Mouse (Mus musculus) CH12.LX (cell line): ENCODE measurements at regions not wholly inside any gene's neighbourhood (a gene's known extent, or its start where the extent isn't known, plus 50 kb on each side); places are given as distances from the start of the nearest gene placed in this dataset.

Experiments
- DNase-seq: peaks from one replicate; pipeline ENCODE4 v3.0.0-alpha.2; 2013; ENCODE audit errors: extremely low read depth
- H3K27ac ChIP-seq: 2 replicates; pipeline ENCODE4 v1.5.1; 2012; ENCODE audit warnings: low read depth, mild to moderate bottlenecking, control low read depth, moderate library complexity; ENCODE audit not compliant: insufficient read depth
- H3K27me3 ChIP-seq: replicated peaks from 2 replicates; pipeline ENCODE3; 2012; ENCODE audit warnings: inconsistent platforms
- H3K36me3 ChIP-seq, 2 experiments: replicated peaks in 1 of 2; 2 replicates each; pipeline versions ENCODE3 to v1.6.1; 2012; ENCODE audit warnings: inconsistent platforms in 1 of 2, low read length in 1 of 2, mild to moderate bottlenecking in 1 of 2, mixed read lengths in 1 of 2, moderate library complexity in 1 of 2; ENCODE audit not compliant: control insufficient read depth in 1 of 2, insufficient read depth in 1 of 2
- H3K4me1 ChIP-seq, 2 experiments: 2 replicates each; pipeline ENCODE4 v1.6.1; 2012; ENCODE audit warnings: inconsistent platforms in 1 of 2, moderate library complexity in 1 of 2; ENCODE audit not compliant: insufficient read depth in 2 of 2, control insufficient read depth in 1 of 2
- H3K4me2 ChIP-seq: 2 replicates; pipeline ENCODE4 v1.6.1; 2012; ENCODE audit warnings: low read depth, mild to moderate bottlenecking, control low read depth; ENCODE audit not compliant: poor library complexity, insufficient read depth, severe bottlenecking
- H3K4me3 ChIP-seq, 3 experiments: fragments of 150-350 bp in 1 of 3; sonication (generic) in 1 of 3; replicated peaks in 1 of 3; 2 replicates each; pipeline versions ENCODE3 to v1.5.1; 2011 to 2012; ENCODE audit warnings: low read depth in 2 of 3, low read length in 2 of 3, mild to moderate bottlenecking in 2 of 3, moderate library complexity in 2 of 3, control low read depth in 1 of 3, improper control_type of control experiment in 1 of 3, inconsistent platforms in 1 of 3, mixed read lengths in 1 of 3; ENCODE audit not compliant: poor library complexity in 1 of 3
- H3K79me2 ChIP-seq: replicated peaks from 2 replicates; pipeline ENCODE4 v1.6.1; 2012; ENCODE audit warnings: mild to moderate bottlenecking, moderate library complexity; ENCODE audit not compliant: control insufficient read depth, poor library complexity, insufficient read depth, severe bottlenecking; ENCODE audit errors: extremely low read depth
- H3K9ac ChIP-seq: 2 replicates; pipeline ENCODE4 v1.6.1; 2012; ENCODE audit warnings: low read depth, mild to moderate bottlenecking, control low read depth, moderate library complexity; ENCODE audit not compliant: insufficient read depth
- H3K9me3 ChIP-seq: replicated peaks from 2 replicates; pipeline ENCODE3; 2012; ENCODE audit warnings: low read length, inconsistent platforms, mixed read lengths
- BHLHE40 ChIP-seq: IDR thresholded peaks from 2 replicates; pipeline ENCODE4 v1.6.1; 2011; ENCODE audit warnings: mild to moderate bottlenecking, low read depth, low read length, improper control_type of control experiment
- CHD1 ChIP-seq: IDR thresholded peaks from 2 replicates; pipeline ENCODE4 v1.6.1; 2012; ENCODE audit warnings: low read depth, low read length, improper control_type of control experiment, inconsistent platforms
- CHD2 ChIP-seq: IDR thresholded peaks from 2 replicates; pipeline ENCODE4 v1.6.1; 2011; ENCODE audit warnings: low read length, improper control_type of control experiment
- EP300 ChIP-seq: IDR thresholded peaks from 2 replicates; pipeline ENCODE4 v1.6.1; 2011; ENCODE audit warnings: low read length, improper control_type of control experiment
- ETS1 ChIP-seq: conservative IDR thresholded peaks from 2 replicates; pipeline ENCODE4 v1.6.1; 2012; ENCODE audit warnings: low read depth, mild to moderate bottlenecking, inconsistent platforms, low read length, improper control_type of control experiment, moderate library complexity
- IRF4 ChIP-seq: IDR thresholded peaks from 2 replicates; pipeline ENCODE4 v1.6.1; 2014; ENCODE audit warnings: low read depth, mild to moderate bottlenecking, inconsistent platforms, low read length, improper control_type of control experiment
- KAT2A ChIP-seq: IDR thresholded peaks from 2 replicates; pipeline ENCODE4 v1.6.1; 2012; ENCODE audit warnings: low read length, improper control_type of control experiment, inconsistent platforms; ENCODE audit not compliant: insufficient replicate concordance
- MAFK ChIP-seq: IDR thresholded peaks from 2 replicates; pipeline ENCODE4 v1.6.1; 2011; ENCODE audit warnings: low read length, improper control_type of control experiment; ENCODE audit not compliant: insufficient replicate concordance
- MXI1 ChIP-seq: IDR thresholded peaks from 2 replicates; pipeline ENCODE4 v1.6.1; 2011; ENCODE audit warnings: mild to moderate bottlenecking, low read depth, low read length, improper control_type of control experiment
- MYC ChIP-seq: IDR thresholded peaks from 2 replicates; pipeline ENCODE4 v1.6.1; 2011; ENCODE audit warnings: low read depth, mild to moderate bottlenecking, improper control_type of control experiment, low read length
- POLR2A ChIP-seq: IDR thresholded peaks from 2 replicates; pipeline ENCODE4 v1.6.1; 2011; ENCODE audit warnings: low read depth, mild to moderate bottlenecking, improper control_type of control experiment, low read length
- POLR2AphosphoS2 ChIP-seq: IDR thresholded peaks from 2 replicates; pipeline ENCODE4 v1.6.1; 2011; ENCODE audit warnings: low read depth, low read length, improper control_type of control experiment
- RCOR1 ChIP-seq: conservative IDR thresholded peaks from 2 replicates; pipeline ENCODE4 v1.6.1; 2012; ENCODE audit warnings: low read depth, mild to moderate bottlenecking, inconsistent platforms, low read length, improper control_type of control experiment
- SIN3A ChIP-seq: IDR thresholded peaks from 2 replicates; pipeline ENCODE4 v1.6.1; 2012; ENCODE audit warnings: low read length, improper control_type of control experiment, inconsistent platforms
- TBP ChIP-seq: conservative IDR thresholded peaks from 2 replicates; pipeline ENCODE4 v1.6.1; 2011; ENCODE audit warnings: low read depth, low read length, improper control_type of control experiment
- USF2 ChIP-seq: conservative IDR thresholded peaks from 2 replicates; pipeline ENCODE4 v1.6.1; 2011; ENCODE audit warnings: low read depth, low read length, improper control_type of control experiment
- ZC3H11A ChIP-seq: IDR thresholded peaks from 2 replicates; pipeline ENCODE4 v1.6.1; 2012; ENCODE audit warnings: low read depth, mild to moderate bottlenecking, inconsistent platforms, low read length, improper control_type of control experiment
- ZKSCAN1 ChIP-seq: IDR thresholded peaks from 2 replicates; pipeline ENCODE4 v1.6.1; 2012; ENCODE audit warnings: low read depth, inconsistent platforms, low read length, improper control_type of control experiment, borderline replicate concordance
- ZMIZ1 ChIP-seq: IDR thresholded peaks from 2 replicates; pipeline ENCODE4 v1.6.1; 2012; ENCODE audit warnings: low read depth, mild to moderate bottlenecking, inconsistent platforms, low read length, improper control_type of control experiment
- ZNF384 ChIP-seq: IDR thresholded peaks from 2 replicates; pipeline ENCODE4 v1.6.1; 2012; ENCODE audit warnings: low read depth, low read length, improper control_type of control experiment, inconsistent platforms
- dilution Hi-C: fragments of 300-500 bp; cut with MboI; formaldehyde crosslinking; loops from 2 replicates; pipeline ENCODE4 v1.14.3; 2020; ENCODE audit warnings: low sequenced_read_pairs; ENCODE audit not compliant: extremely low pct_unique_long_range_greater_than_20kb, extremely low pct_ligation_motif_present
- in situ Hi-C: fragments of 300-500 bp; cut with MboI; formaldehyde crosslinking; loops from 3 replicates; pipeline ENCODE4 v1.14.3; 2019; ENCODE audit warnings: low sequenced_read_pairs, low pct_ligation_motif_present, low pct_unique_long_range_greater_than_20kb, mixed read lengths

- dilution Hi-C loops: no loop called here
- in situ Hi-C loops: no loop called here
- H3K27me3 ChIP-seq: no peaks in the 10 kb centered on the region
These were observed 175.0 kb upstream of the Cd180 start for GRCm38 (mm10) chr13:102518169-102518882.

GRCm38 (mm10) chr13:102521427-102521826 lies 171.9 kb upstream of the Cd180 start:
- TF ChIP-seq MXI1 (no peak), TBP (no peak), ZMIZ1 (no peak), MAFK (no peak), IRF4 (no peak), BHLHE40 (no peak), USF2 (no peak), EP300 (no peak), CHD1 (no peak), ZNF384 (no peak), RCOR1 (no peak), ZC3H11A (no peak)
- TF ChIP-seq, all 38 proteins: peak for 0
- in situ Hi-C loops: no loop called here
- no peak overlapping the region for H3K4me2 ChIP-seq

More at GRCm38 (mm10) chr13:102518169-102518882, 175.0 kb upstream of the Cd180 start:
- H3K4me2 ChIP-seq: no peak overlapping the region
- H3K9me3 ChIP-seq: no peaks in the 10 kb centered on the region
- no peaks in the 10 kb centered on the region for H3K36me3 ChIP-seq
- TF ChIP-seq SIN3A: no peak
- TF ChIP-seq CHD2: no peak
- TF ChIP-seq MYC: no peak
- no peak for TF ChIP-seq ZKSCAN1
- no peak for TF ChIP-seq ETS1
- no peak for TF ChIP-seq KAT2A
- no peak for TF ChIP-seq POLR2AphosphoS2
- TF ChIP-seq POLR2A: no peak
- TF ChIP-seq TBP: no peak
- TF ChIP-seq CHD1: no peak
- no peak for TF ChIP-seq USF2
- TF ChIP-seq MAFK: no peak
- H3K79me2 ChIP-seq: no peaks in the 10 kb centered on the region
- H3K4me3 ChIP-seq: no peak overlapping the region
- H3K27ac ChIP-seq: no peak overlapping the region
- no peaks in the 10 kb centered on the region for H3K4me1 ChIP-seq
- DNase-seq: no peak
- no peak overlapping the region for H3K9ac ChIP-seq

More at GRCm38 (mm10) chr13:102521427-102521826, 171.9 kb upstream of the Cd180 start:
- Histone ChIP-seq H3K36me3 (no peaks in the 10 kb centered on the region), H3K4me3 (no peak overlapping the region), H3K27me3 (no peaks in the 10 kb centered on the region), H3K79me2 (no peaks in the 10 kb centered on the region), H3K9me3 (no peaks in the 10 kb centered on the region), H3K9ac (no peak overlapping the region), H3K4me1 (no peaks in the 10 kb centered on the region), H3K27ac (no peak overlapping the region)
- dilution Hi-C loops: no loop called here
- DNase-seq: no peak
